Mouse (Mus musculus) embryonic facial prominence, embryonic 15.5 days (tissue): ENCODE results near the gene Gatd1. TPM values are rescaled to one million over a fixed set of nuclear protein-coding genes. Genes with fewer than 3 reads are reported as not detected.

Experiments
- ATAC-seq: fragments of 200-750 bp; cut with Nextera tagmentation; 2 replicates; pipeline ENCODE4 v1.8.0; 2017; ENCODE audit warnings: low read depth, moderate TSS enrichment; ENCODE audit not compliant: insufficient number of reproducible peaks, low FRiP score, low TSS enrichment
- H3K27ac ChIP-seq: fragments of 300-500 bp; sonication (generic); replicated peaks from 2 replicates; pipeline ENCODE4 v1.5.1; 2015; ENCODE audit warnings: mild to moderate bottlenecking, inconsistent platforms
- H3K27me3 ChIP-seq: fragments of 300-500 bp; sonication (generic); 2 replicates; pipeline ENCODE4 v1.6.1; 2015; ENCODE audit warnings: inconsistent platforms
- H3K36me3 ChIP-seq: fragments of 300-500 bp; sonication (generic); 2 replicates; pipeline ENCODE4 v1.6.1; 2015; ENCODE audit warnings: mild to moderate bottlenecking, inconsistent platforms
- H3K4me1 ChIP-seq: fragments of 300-500 bp; sonication (generic); 2 replicates; pipeline ENCODE4 v1.6.1; 2015; ENCODE audit warnings: inconsistent platforms
- H3K4me2 ChIP-seq: fragments of 300-500 bp; sonication (generic); replicated peaks from 2 replicates; pipeline ENCODE4 v1.6.1; 2015; ENCODE audit warnings: mild to moderate bottlenecking, inconsistent platforms
- H3K4me3 ChIP-seq: fragments of 300-500 bp; sonication (generic); replicated peaks from 2 replicates; pipeline ENCODE4 v1.5.1; 2015; ENCODE audit warnings: mild to moderate bottlenecking, inconsistent platforms
- H3K9ac ChIP-seq: fragments of 300-500 bp; sonication (generic); 2 replicates; pipeline ENCODE4 v1.6.1; 2015; ENCODE audit warnings: inconsistent platforms
- H3K9me3 ChIP-seq: fragments of 300-500 bp; sonication (generic); replicated peaks from 2 replicates; pipeline ENCODE4 v1.6.1; 2016; ENCODE audit warnings: inconsistent platforms
- WGBS: fragments of 180-500 bp; shearing (Covaris S2); methylation state at CpG from one replicate; pipeline ENCODE4 v1.1.7; 2015; 5-methylcytosine and 5-hydroxymethylcytosine counted together
- polyA plus RNA-seq: library from polyadenylated mRNA; unstranded; fragments of >200 nt; fragmentation: Nextera tagmentation; extraction: Ambion mirVana; gene quantifications from 2 replicates; pipeline ENCODE4 v1.2.1, GENCODE M21; 2015

The Gatd1 gene
- polyA plus RNA-seq, result 63.8 and 67.6 TPM in 2 replicates

GRCm38 (mm10) chr7:141413809-141414584 is at the start of gene Gatd1:
Gene Gatd1, minus strand, starts transcription at chr7:141414136.
- no peaks in the 10 kb centered on the region for H3K27me3 ChIP-seq
- peak within 1 kb of the TSS; percentile 77 for H3K4me3 ChIP-seq
- peaks cover 13% of the 10 kb centered on the region for H3K4me1 ChIP-seq
- H3K9me3 ChIP-seq, result no peaks in the 10 kb centered on the region
- H3K27ac ChIP-seq, result peak within 1 kb of the TSS; percentile 87
- peak within 1 kb of the TSS; percentile 84 for H3K4me2 ChIP-seq
- ATAC-seq, result peak; percentile 92
- H3K36me3 ChIP-seq, result peaks cover 23% of the 10 kb centered on the region
- under 1% methylated on average over 50 of the region's 56 CpGs for WGBS
- H3K9ac ChIP-seq, result peak within 1 kb of the TSS; percentile 88

GRCm38 (mm10) chr7:141462333-141462821 is 48.4 kb upstream of the Gatd1 start:
- Histone ChIP-seq H3K27ac (no peak overlapping the region), H3K27me3 (peaks cover 74% of the 10 kb centered on the region), H3K9ac (no peak overlapping the region), H3K4me2 (peak overlapping the region; percentile 64), H3K36me3 (0 out of 2 replicates have a peak, but pooled peaks cover 7% of the 10 kb centered on the region), H3K4me1 (peaks cover 36% of the 10 kb centered on the region), H3K4me3 (peak overlapping the region; percentile 39; the same call in 1 of the 2 replicates), H3K9me3 (no peaks in the 10 kb centered on the region)
- WGBS, result 5% methylated on average over 5 of the region's 5 CpGs
- ATAC-seq, result no peak

- Histone ChIP-seq H3K27ac (no peak overlapping the region), H3K27me3 (peaks cover 74% of the 10 kb centered on the region), H3K4me1 (peaks cover 30% of the 10 kb centered on the region), H3K9me3 (no peaks in the 10 kb centered on the region), H3K9ac (0 out of 2 replicates have a peak overlapping the region, but pooled peaks have one; percentile 26), H3K4me3 (peak overlapping the region; percentile 39), H3K36me3 (0 out of 2 replicates have a peak, but pooled peaks cover 7% of the 10 kb centered on the region), H3K4me2 (peak overlapping the region; percentile 64)
- ATAC-seq, result no peak
- WGBS, result 2% methylated on average over 59 of the region's 59 CpGs
Observed at GRCm38 (mm10) chr7:141461521-141462332, 47.8 kb upstream of the Gatd1 start.

GRCm38 (mm10) chr7:141460391-141461113 is 46.6 kb upstream of the Gatd1 start, which contains the start of gene Cracr2b:
Gene Cracr2b, plus strand, starts transcription at chr7:141461094.
- WGBS, result 54% methylated on average over 15 of the region's 15 CpGs
- H3K27me3 ChIP-seq, result peaks cover 67% of the 10 kb centered on the region
- H3K4me1 ChIP-seq, result peaks cover 31% of the 10 kb centered on the region
- H3K27ac ChIP-seq, result no peak within 1 kb of the TSS
- H3K36me3 ChIP-seq, result 0 out of 2 replicates have a peak, but pooled peaks cover 7% of the 10 kb centered on the region
- H3K9me3 ChIP-seq, result no peaks in the 10 kb centered on the region
- H3K9ac ChIP-seq, result 0 out of 2 replicates have a peak within 1 kb of the TSS, but pooled peaks have one; percentile 26
- H3K4me3 ChIP-seq, result peak within 1 kb of the TSS; percentile 39
- no peak for ATAC-seq
- H3K4me2 ChIP-seq, result peak within 1 kb of the TSS; percentile 64

- WGBS, result 64% methylated on average over 5 of the region's 5 CpGs
- Histone ChIP-seq H3K27me3 (peaks cover 62% of the 10 kb centered on the region), H3K4me1 (peaks cover 28% of the 10 kb centered on the region)
Observed at GRCm38 (mm10) chr7:141460001-141460390, 46.1 kb upstream of the Gatd1 start.

GRCm38 (mm10) chr7:141459301-141459711 is 45.4 kb upstream of the Gatd1 start:
- Histone ChIP-seq H3K27me3 (peaks cover 56% of the 10 kb centered on the region), H3K4me2 (no peak overlapping the region)
- 87% methylated on average over 17 of the region's 17 CpGs for WGBS

More at GRCm38 (mm10) chr7:141460001-141460390, 46.1 kb upstream of the Gatd1 start:
- no peak overlapping the region for H3K9ac ChIP-seq
- H3K27ac ChIP-seq, result no peak overlapping the region
- H3K4me3 ChIP-seq, result no peak overlapping the region
- no peak for ATAC-seq
- no peak overlapping the region for H3K4me2 ChIP-seq
- H3K9me3 ChIP-seq, result no peaks in the 10 kb centered on the region
- 0 out of 2 replicates have a peak, but pooled peaks cover 7% of the 10 kb centered on the region for H3K36me3 ChIP-seq

GRCm38 (mm10) chr7:141458661-141459060 is 44.7 kb upstream of the Gatd1 start:
- H3K9me3 ChIP-seq, result no peaks in the 10 kb centered on the region
- H3K27me3 ChIP-seq, result peaks cover 49% of the 10 kb centered on the region
- H3K4me2 ChIP-seq, result no peak overlapping the region
- 89% methylated on average over 11 of the region's 11 CpGs for WGBS
- no peak overlapping the region for H3K9ac ChIP-seq
- 0 out of 2 replicates have a peak, but pooled peaks cover 7% of the 10 kb centered on the region for H3K36me3 ChIP-seq
- no peak overlapping the region for H3K4me3 ChIP-seq
- no peak for ATAC-seq
- H3K27ac ChIP-seq, result no peak overlapping the region
- peaks cover 25% of the 10 kb centered on the region for H3K4me1 ChIP-seq

More at GRCm38 (mm10) chr7:141459301-141459711, 45.4 kb upstream of the Gatd1 start:
- H3K27ac ChIP-seq, result no peak overlapping the region
- 0 out of 2 replicates have a peak, but pooled peaks cover 7% of the 10 kb centered on the region for H3K36me3 ChIP-seq
- no peak for ATAC-seq
- no peak overlapping the region for H3K9ac ChIP-seq
- H3K9me3 ChIP-seq, result no peaks in the 10 kb centered on the region
- H3K4me1 ChIP-seq, result peaks cover 26% of the 10 kb centered on the region
- H3K4me3 ChIP-seq, result no peak overlapping the region

GRCm38 (mm10) chr7:141457986-141458660 is 44.2 kb upstream of the Gatd1 start:
- Histone ChIP-seq H3K4me2 (no peak overlapping the region), H3K4me3 (no peak overlapping the region), H3K36me3 (0 out of 2 replicates have a peak, but pooled peaks cover 7% of the 10 kb centered on the region), H3K27ac (no peak overlapping the region), H3K27me3 (peaks cover 44% of the 10 kb centered on the region), H3K4me1 (peaks cover 25% of the 10 kb centered on the region), H3K9me3 (no peaks in the 10 kb centered on the region), H3K9ac (no peak overlapping the region)
- no peak for ATAC-seq
- WGBS, result 71% methylated on average over 15 of the region's 15 CpGs

GRCm38 (mm10) chr7:141457236-141457635 is 43.3 kb upstream of the Gatd1 start:
- H3K4me1 ChIP-seq, result peaks cover 25% of the 10 kb centered on the region
- H3K36me3 ChIP-seq, result peaks cover 8% of the 10 kb centered on the region
- peaks cover 36% of the 10 kb centered on the region for H3K27me3 ChIP-seq

GRCm38 (mm10) chr7:141456739-141457138 is 42.8 kb upstream of the Gatd1 start:
- no peak overlapping the region for H3K4me2 ChIP-seq

More at GRCm38 (mm10) chr7:141457236-141457635, 43.3 kb upstream of the Gatd1 start:
- Histone ChIP-seq H3K4me2 (no peak overlapping the region), H3K9ac (no peak overlapping the region), H3K4me3 (no peak overlapping the region), H3K9me3 (no peaks in the 10 kb centered on the region), H3K27ac (no peak overlapping the region)
- ATAC-seq, result no peak
- WGBS, result 89% methylated on average over 14 of the region's 14 CpGs

More at GRCm38 (mm10) chr7:141456739-141457138, 42.8 kb upstream of the Gatd1 start:
- Histone ChIP-seq H3K9me3 (no peaks in the 10 kb centered on the region), H3K27me3 (peaks cover 31% of the 10 kb centered on the region), H3K4me3 (no peak overlapping the region), H3K4me1 (peaks cover 21% of the 10 kb centered on the region), H3K9ac (no peak overlapping the region), H3K36me3 (peaks cover 13% of the 10 kb centered on the region), H3K27ac (no peak overlapping the region)
- 85% methylated on average over 6 of the region's 6 CpGs for WGBS
- ATAC-seq, result no peak
